In the genomic region with DNA sequence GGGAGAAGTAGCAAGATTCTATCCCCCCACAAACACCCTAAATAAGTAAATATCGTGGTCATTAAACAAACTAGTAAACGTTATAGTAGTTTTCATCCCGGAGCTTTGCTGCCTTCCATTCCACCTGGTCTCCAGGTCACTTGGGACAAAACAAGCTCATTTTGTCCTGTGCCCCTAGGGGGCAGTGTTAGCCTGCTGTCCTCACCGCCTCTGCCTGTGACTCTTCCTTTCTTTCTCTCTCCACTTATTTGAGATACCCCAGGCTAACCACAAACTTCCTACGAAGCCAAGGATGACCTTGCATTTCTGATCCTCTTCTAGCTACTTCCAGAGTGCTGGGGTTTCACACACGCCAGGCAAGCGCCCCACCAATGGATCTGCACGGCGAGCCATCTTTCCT, we compare ENCODE assay signal across 9 mouse cellular contexts. TPM values are rescaled to one million over a fixed set of nuclear protein-coding genes. Genes with fewer than 3 reads are reported as not detected.
A peak's percentile ranks its signal among the peaks of the same experiment; 100 is the strongest.
DNase-seq lines count a peak whose midpoint lies in the region; ATAC-seq and TF ChIP-seq lines count a peak whose summit lies in the region.
"Had no signal": no experiment of that assay in that cellular context is flagged by ENCODE, and none has a peak within 500 bp of the region (broad histone marks: within the 10 kb centered on the region; RNA-seq: fewer than 3 reads in every experiment).

No protein-coding gene starts in this region.

- H3K4me1 ChIP-seq in midbrain, embryonic 14.5 days (ENCODE audit: control insufficient read depth, insufficient read depth, low read length), result no peaks in the 10 kb centered on the region
- peaks cover 4% of the 10 kb centered on the region for H3K4me1 ChIP-seq in midbrain, embryonic 15.5 days
- no peaks in the 10 kb centered on the region for H3K4me1 ChIP-seq in hindbrain, postnatal 0 days (ENCODE audit: insufficient read depth, low read length)
- no peaks in the 10 kb centered on the region; the same call in 1 of the 2 replicates for H3K4me1 ChIP-seq in liver, postnatal 0 days (ENCODE audit: insufficient read depth)

- DNase-seq in midbrain, embryonic 14.5 days, result peak; percentile 79
- peak; percentile 77 to 79 for DNase-seq in adrenal gland, adult 18-20 months (ENCODE audit: low spot score in 2 of 2)
- peak; percentile 73 for DNase-seq in hindbrain, postnatal 0 days (ENCODE audit: low spot score)
- peak; percentile 82 for DNase-seq in liver, postnatal 0 days
- DNase-seq in right cerebral cortex, adult 2 months (ENCODE audit: low spot score in 2 of 2), result peak; percentile 68 to 75

- 42% methylated on average over 9 of the region's 9 CpGs for WGBS in midbrain, embryonic 14.5 days
- WGBS in midbrain, embryonic 15.5 days, result 45% methylated on average over 9 of the region's 9 CpGs
- WGBS in hindbrain, postnatal 0 days, result 40% methylated on average over 9 of the region's 9 CpGs
- 28% methylated on average over 9 of the region's 9 CpGs for WGBS in liver, postnatal 0 days (ENCODE audit: insufficient replicate concordance)

- ATAC-seq in midbrain, embryonic 14.5 days (ENCODE audit: low FRiP score, low TSS enrichment), result no peak
- ATAC-seq in midbrain, embryonic 15.5 days (replicated peaks), result no peak
- peak; percentile 94 for ATAC-seq in common myeloid progenitor, adult 5-6 weeks (replicated peaks; ENCODE audit: low read depth, poor library complexity, severe bottlenecking)
- ATAC-seq in hindbrain, postnatal 0 days, result no peak
- ATAC-seq in liver, postnatal 0 days, result peak; percentile 45; the same call in 1 of the 2 replicates

- TF ChIP-seq EP300 in liver, postnatal 0 days (IDR thresholded peaks at IDR 0.05; ENCODE audit: low read depth), result no peak

- H3K9me3 ChIP-seq in midbrain, embryonic 14.5 days (ENCODE audit: control insufficient read depth, low read length), result no peaks in the 10 kb centered on the region
- H3K9me3 ChIP-seq in midbrain, embryonic 15.5 days, result no peaks in the 10 kb centered on the region
- H3K9me3 ChIP-seq in hindbrain, postnatal 0 days (ENCODE audit: low read length), result no peaks in the 10 kb centered on the region
- H3K9me3 ChIP-seq in liver, postnatal 0 days (ENCODE audit: low read length), result no peaks in the 10 kb centered on the region
- H3K9me3 ChIP-seq: lung, embryonic 15.5 days had no signal

- no peak overlapping the region for H3K4me2 ChIP-seq in midbrain, embryonic 14.5 days (ENCODE audit: low read length)
- H3K4me2 ChIP-seq in midbrain, embryonic 15.5 days, result no peak overlapping the region
- H3K4me2 ChIP-seq in hindbrain, postnatal 0 days (ENCODE audit: low read depth, low read length), result no peak overlapping the region
- H3K4me2 ChIP-seq in liver, postnatal 0 days (ENCODE audit: low read depth, low read length), result no peak overlapping the region
- H3K4me2 ChIP-seq: lung, embryonic 15.5 days had no signal

- no peak overlapping the region for H3K9ac ChIP-seq in midbrain, embryonic 14.5 days (replicated peaks; ENCODE audit: low read length)
- H3K9ac ChIP-seq in midbrain, embryonic 15.5 days, result no peak overlapping the region
- no peak overlapping the region for H3K9ac ChIP-seq in hindbrain, postnatal 0 days (replicated peaks; ENCODE audit: low read length)
- no peak overlapping the region for H3K9ac ChIP-seq in liver, postnatal 0 days (replicated peaks)
- H3K9ac ChIP-seq: lung, embryonic 15.5 days had no signal

- H3K27ac ChIP-seq in midbrain, embryonic 14.5 days (replicated peaks; ENCODE audit: low read depth, low read length), result no peak overlapping the region
- H3K27ac ChIP-seq in midbrain, embryonic 15.5 days, result no peak overlapping the region
- no peak overlapping the region for H3K27ac ChIP-seq in hindbrain, postnatal 0 days
- no peak overlapping the region for H3K27ac ChIP-seq in liver, postnatal 0 days (ENCODE audit: low read depth)
- H3K27ac ChIP-seq: lung, embryonic 15.5 days had no signal

- no peaks in the 10 kb centered on the region for H3K36me3 ChIP-seq in midbrain, embryonic 14.5 days (ENCODE audit: control insufficient read depth, insufficient read depth, low read length)
- no peaks in the 10 kb centered on the region for H3K36me3 ChIP-seq in midbrain, embryonic 15.5 days (replicated peaks)
- H3K36me3 ChIP-seq in hindbrain, postnatal 0 days (ENCODE audit: insufficient read depth, low read length), result no peaks in the 10 kb centered on the region
- H3K36me3 ChIP-seq in liver, postnatal 0 days (replicated peaks; ENCODE audit: insufficient read depth, low read length), result no peaks in the 10 kb centered on the region
- H3K36me3 ChIP-seq: lung, embryonic 15.5 days had no signal

- no peak overlapping the region for H3K4me3 ChIP-seq in midbrain, embryonic 14.5 days (replicated peaks; ENCODE audit: low read depth, low read length)
- H3K4me3 ChIP-seq in midbrain, embryonic 15.5 days, result no peak overlapping the region
- H3K4me3 ChIP-seq in hindbrain, postnatal 0 days (ENCODE audit: low read length), result no peak overlapping the region
- H3K4me3 ChIP-seq in liver, postnatal 0 days (ENCODE audit: low read depth, low read length), result no peak overlapping the region
- H3K4me3 ChIP-seq: erythroblast, embryonic 14.5 days; lung, embryonic 15.5 days had no signal

- peak; percentile 84 for TF ChIP-seq CTCF in hindbrain, postnatal 0 days (IDR thresholded peaks at IDR 0.05; ENCODE audit: low read depth)
- peak; percentile 94 for TF ChIP-seq CTCF in liver, postnatal 0 days (IDR thresholded peaks at IDR 0.05; ENCODE audit: low read depth)

- no peaks in the 10 kb centered on the region for H3K27me3 ChIP-seq in midbrain, embryonic 14.5 days (ENCODE audit: control insufficient read depth, insufficient read depth, low read length)
- H3K27me3 ChIP-seq in midbrain, embryonic 15.5 days (replicated peaks), result no peaks in the 10 kb centered on the region
- H3K27me3 ChIP-seq in hindbrain, postnatal 0 days (ENCODE audit: insufficient read depth, low read length), result no peaks in the 10 kb centered on the region
- H3K27me3 ChIP-seq in liver, postnatal 0 days (ENCODE audit: insufficient read depth, low read length), result 0 out of 2 replicates have a peak, but pooled peaks cover under 1% of the 10 kb centered on the region
- H3K27me3 ChIP-seq: lung, embryonic 15.5 days had no signal

RNA-seq across cellular contexts. Expression of a gene that starts 4.9 kb away (rescaled TPM):
- 0.24 and 0.74 TPM in 2 replicates for polyA plus RNA-seq in midbrain, embryonic 14.5 days (2014; fragmentation: Nextera tagmentation; extraction: Ambion mirVana)
- 0.32 and 0.50 TPM in 2 replicates for polyA plus RNA-seq in midbrain, embryonic 15.5 days (2015; fragmentation: Nextera tagmentation; extraction: Ambion mirVana)
- total RNA-seq in adrenal gland, adult 18-20 months (2021), result under 1 TPM in 1 of 2 experiments, not detected in 1; 0.35 TPM
- not detected in 2 replicates for total RNA-seq in common myeloid progenitor, adult 5-6 weeks (2017)
- total RNA-seq in hindbrain, postnatal 0 days (2014; rRNA removed), result 5.8 and 9.9 TPM in 2 replicates
- 0.33 and 0.54 TPM in 2 replicates for polyA plus RNA-seq in hindbrain, postnatal 0 days (2015; fragmentation: Nextera tagmentation; extraction: Ambion mirVana)
- polyA plus RNA-seq in liver, postnatal 0 days (2015; fragmentation: Nextera tagmentation; extraction: Ambion mirVana), result not detected in 2 replicates
- polyA plus RNA-seq: erythroblast, embryonic 14.5 days; lung, embryonic 15.5 days had no signal

RNA-seq across cellular contexts. Expression of a gene that starts 10.4 kb away (rescaled TPM):
- polyA plus RNA-seq in midbrain, embryonic 14.5 days (2014; fragmentation: Nextera tagmentation; extraction: Ambion mirVana), result not detected in 2 replicates
- 0.14 TPM in 1 of 2 replicates, not detected in the other for polyA plus RNA-seq in midbrain, embryonic 15.5 days (2015; fragmentation: Nextera tagmentation; extraction: Ambion mirVana)
- under 1 TPM; 0.20 to 0.86 TPM for total RNA-seq in adrenal gland, adult 18-20 months (2021)
- total RNA-seq in common myeloid progenitor, adult 5-6 weeks (2017), result not detected in 2 replicates
- 0.32 TPM in 1 of 2 replicates, not detected in the other for total RNA-seq in hindbrain, postnatal 0 days (2014; rRNA removed)
- polyA plus RNA-seq in hindbrain, postnatal 0 days (2015; fragmentation: Nextera tagmentation; extraction: Ambion mirVana), result 0.06 and 0.08 TPM in 2 replicates
- 0.04 and 0.49 TPM in 2 replicates for polyA plus RNA-seq in liver, postnatal 0 days (2015; fragmentation: Nextera tagmentation; extraction: Ambion mirVana)
- polyA plus RNA-seq: erythroblast, embryonic 14.5 days had no signal

RNA-seq across cellular contexts. Expression of a gene that starts 13.5 kb away (rescaled TPM):
- polyA plus RNA-seq in midbrain, embryonic 14.5 days (2014; fragmentation: Nextera tagmentation; extraction: Ambion mirVana), result 42.0 and 49.2 TPM in 2 replicates
- polyA plus RNA-seq in midbrain, embryonic 15.5 days (2015; fragmentation: Nextera tagmentation; extraction: Ambion mirVana), result 49.4 and 49.7 TPM in 2 replicates
- total RNA-seq in adrenal gland, adult 18-20 months (2021), result 10 to 100 TPM; 18.6 to 20.5 TPM
- 15.0 and 19.4 TPM in 2 replicates for total RNA-seq in common myeloid progenitor, adult 5-6 weeks (2017)
- 34.8 and 36.2 TPM in 2 replicates for total RNA-seq in hindbrain, postnatal 0 days (2014; rRNA removed)
- polyA plus RNA-seq in hindbrain, postnatal 0 days (2015; fragmentation: Nextera tagmentation; extraction: Ambion mirVana), result 28.2 and 28.8 TPM in 2 replicates
- polyA plus RNA-seq in liver, postnatal 0 days (2015; fragmentation: Nextera tagmentation; extraction: Ambion mirVana), result 4.6 and 5.5 TPM in 2 replicates

RNA-seq across cellular contexts. Expression of a gene that starts 15.2 kb away (rescaled TPM):
- not detected in 2 replicates for polyA plus RNA-seq in midbrain, embryonic 14.5 days (2014; fragmentation: Nextera tagmentation; extraction: Ambion mirVana)
- polyA plus RNA-seq in midbrain, embryonic 15.5 days (2015; fragmentation: Nextera tagmentation; extraction: Ambion mirVana), result not detected in 2 replicates
- not detected for total RNA-seq in adrenal gland, adult 18-20 months (2021)
- not detected in 2 replicates for total RNA-seq in common myeloid progenitor, adult 5-6 weeks (2017)
- 5.0 TPM in 1 of 2 replicates, not detected in the other for total RNA-seq in hindbrain, postnatal 0 days (2014; rRNA removed)
- polyA plus RNA-seq in hindbrain, postnatal 0 days (2015; fragmentation: Nextera tagmentation; extraction: Ambion mirVana), result 0.19 and 0.38 TPM in 2 replicates
- not detected in 2 replicates for polyA plus RNA-seq in liver, postnatal 0 days (2015; fragmentation: Nextera tagmentation; extraction: Ambion mirVana)
- polyA plus RNA-seq: erythroblast, embryonic 14.5 days; lung, embryonic 15.5 days had no signal

RNA-seq across cellular contexts. Expression of a gene that starts 32.5 kb away (rescaled TPM):
- polyA plus RNA-seq in midbrain, embryonic 14.5 days (2014; fragmentation: Nextera tagmentation; extraction: Ambion mirVana), result 0.11 TPM in 1 of 2 replicates, not detected in the other
- polyA plus RNA-seq in midbrain, embryonic 15.5 days (2015; fragmentation: Nextera tagmentation; extraction: Ambion mirVana), result 0.06 TPM in 1 of 2 replicates, not detected in the other
- not detected for total RNA-seq in adrenal gland, adult 18-20 months (2021)
- not detected in 2 replicates for total RNA-seq in common myeloid progenitor, adult 5-6 weeks (2017)
- 1.1 and 1.2 TPM in 2 replicates for total RNA-seq in hindbrain, postnatal 0 days (2014; rRNA removed)
- 0.95 and 0.98 TPM in 2 replicates for polyA plus RNA-seq in hindbrain, postnatal 0 days (2015; fragmentation: Nextera tagmentation; extraction: Ambion mirVana)
- not detected in 2 replicates for polyA plus RNA-seq in liver, postnatal 0 days (2015; fragmentation: Nextera tagmentation; extraction: Ambion mirVana)
- polyA plus RNA-seq: erythroblast, embryonic 14.5 days had no signal

Comparison
In these comparisons a context has a peak if more than half of its experiments do, and no peak if none do; other contexts are left out.
1. ATAC-seq: peak in common myeloid progenitor, adult 5-6 weeks (single experiment) and liver, postnatal 0 days (single experiment); none in midbrain, embryonic 14.5 days (single experiment), midbrain, embryonic 15.5 days (single experiment) and hindbrain, postnatal 0 days (single experiment).
2. Peak in every context shown above with its lines, with median percentiles within 50 percentile points of each other: DNase-seq.